Comparison of ENCODE assay signal across 23 mouse cellular contexts in the genomic region with DNA sequence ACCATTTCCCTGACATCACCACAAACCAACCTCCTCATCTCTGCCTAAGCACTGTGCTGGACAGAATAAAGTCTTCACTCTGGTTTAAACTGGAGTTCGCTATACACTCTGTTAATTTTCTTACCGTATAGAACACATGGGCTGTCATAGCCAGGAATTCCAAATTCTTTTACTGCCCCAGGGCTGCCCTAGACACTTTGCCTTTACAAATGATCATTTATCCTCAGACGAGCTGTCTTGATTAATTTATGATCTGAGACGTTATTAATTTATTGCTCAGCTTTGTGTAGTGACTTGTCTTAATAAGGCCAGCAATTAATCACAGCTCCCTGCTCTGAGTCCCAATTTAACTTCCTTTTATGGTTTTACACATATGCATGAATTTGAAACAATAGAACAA.
DNase-seq lines count a peak whose midpoint lies in the region; ATAC-seq and TF ChIP-seq lines count a peak whose summit lies in the region.
"Had no signal": no experiment of that assay in that cellular context is flagged by ENCODE, and none has a peak within 500 bp of the region (broad histone marks: within the 10 kb centered on the region; RNA-seq: fewer than 3 reads in every experiment).

No protein-coding gene starts in this region.

- no peak overlapping the region for H3K4me3 ChIP-seq in kidney, embryonic 15.5 days (replicated peaks)
- no peak overlapping the region for H3K4me3 ChIP-seq in kidney, adult 2 months (ENCODE audit: insufficient read depth, low read depth, low read length)
- H3K4me3 ChIP-seq: embryonic facial prominence, embryonic 13.5 days; hindbrain, embryonic 10.5 days; liver, embryonic 13.5 days; lung, embryonic 15.5 days; midbrain, embryonic 15.5 days had no signal

- intact Hi-C loops in left cerebral cortex, postnatal 25 days (cut with DNase I): no loop called here

- H3K4me1 ChIP-seq in kidney, embryonic 15.5 days: peaks cover 29% of the 10 kb centered on the region; the same call in 1 of the 2 replicates
- H3K4me1 ChIP-seq in kidney, adult 2 months (ENCODE audit: control insufficient read depth, insufficient read depth, low read length): no peaks in the 10 kb centered on the region
- H3K4me1 ChIP-seq: liver, embryonic 13.5 days; lung, embryonic 15.5 days; midbrain, embryonic 15.5 days had no signal

- peak overlapping the region; percentile 64 for H3K27ac ChIP-seq in kidney, embryonic 15.5 days
- H3K27ac ChIP-seq in kidney, adult 2 months (ENCODE audit: insufficient read depth, low read depth, low read length): no peak overlapping the region
- H3K27ac ChIP-seq: embryonic facial prominence, embryonic 13.5 days; hindbrain, embryonic 10.5 days; hindbrain, postnatal 0 days; liver, embryonic 13.5 days; macrophage; midbrain, embryonic 15.5 days had no signal

- no peaks in the 10 kb centered on the region for H3K9me3 ChIP-seq in kidney, embryonic 15.5 days (replicated peaks)
- H3K9me3 ChIP-seq: embryonic facial prominence, embryonic 13.5 days; hindbrain, embryonic 10.5 days; liver, embryonic 13.5 days; lung, embryonic 15.5 days; midbrain, embryonic 15.5 days had no signal

- no peaks in the 10 kb centered on the region for H3K27me3 ChIP-seq in kidney, embryonic 15.5 days
- H3K27me3 ChIP-seq in kidney, adult 2 months (replicated peaks; ENCODE audit: control insufficient read depth, insufficient read depth, low read length): no peaks in the 10 kb centered on the region
- H3K27me3 ChIP-seq: CH12.LX; liver, embryonic 13.5 days; lung, embryonic 15.5 days; midbrain, embryonic 15.5 days had no signal

- WGBS in kidney, embryonic 15.5 days: 15% methylated on average over 4 of the region's 4 CpGs
- WGBS in kidney, adult 2 months: 37% methylated on average over 4 of the region's 4 CpGs

- ATAC-seq in kidney, embryonic 15.5 days (replicated peaks; ENCODE audit: low FRiP score): peak; percentile 52; the same call in 1 of the 2 replicates
- ATAC-seq: forebrain, embryonic 16.5 days; hindbrain, postnatal 0 days; midbrain, embryonic 15.5 days had no signal

- H3K9ac ChIP-seq in kidney, embryonic 15.5 days: no peak overlapping the region
- H3K9ac ChIP-seq: embryonic facial prominence, embryonic 13.5 days; liver, embryonic 13.5 days; lung, embryonic 15.5 days; midbrain, embryonic 15.5 days had no signal

- no peak for TF ChIP-seq CTCF in kidney, adult 2 months (conservative IDR thresholded peaks at IDR 0.05; ENCODE audit: insufficient read depth, insufficient read length, low read depth, low read length)

- TF ChIP-seq POLR2A in kidney, adult 2 months (IDR thresholded peaks at IDR 0.05; ENCODE audit: low read depth, low read length): no peak

- H3K4me2 ChIP-seq in kidney, embryonic 15.5 days: no peak overlapping the region
- H3K4me2 ChIP-seq: embryonic facial prominence, embryonic 13.5 days; liver, embryonic 13.5 days; lung, embryonic 15.5 days; midbrain, embryonic 15.5 days had no signal

- DNase-seq in kidney, adult 2 months: no peak
- DNase-seq in Muller cell, postnatal 12 days (ENCODE audit: inconsistent ontology term): peak; percentile 83
- DNase-seq in embryo, embryonic 11.5 days (ENCODE audit: low read depth, low spot score): peak; percentile 26
- DNase-seq in mesoderm, embryonic 11.5 days (ENCODE audit: low read depth, low spot score): peak; percentile 62
- no peak for DNase-seq in liver
- no peak for DNase-seq in left cerebral cortex, postnatal 25 days (ENCODE audit: low spot score in 2 of 2)
- DNase-seq: adrenal gland, postnatal 36 days; cerebellum, adult 18-20 months; cerebellum, postnatal 36 days; gastrocnemius, postnatal 36 days; kidney, adult 9 months; liver, embryonic 13.5 days; thymus, adult 18-20 months; thymus, postnatal 4 days had no signal

- H3K36me3 ChIP-seq in kidney, embryonic 15.5 days: no peaks in the 10 kb centered on the region
- no peaks in the 10 kb centered on the region for H3K36me3 ChIP-seq in kidney, adult 2 months (ENCODE audit: control insufficient read depth, insufficient read depth, low read length)
- H3K36me3 ChIP-seq: embryonic facial prominence, embryonic 13.5 days; hindbrain, embryonic 10.5 days; liver, embryonic 13.5 days; lung, embryonic 15.5 days; midbrain, embryonic 15.5 days had no signal

Comparison
In these comparisons a context has a peak if more than half of its experiments do, and no peak if none do; other contexts are left out.
1. DNase-seq: peak in Muller cell, postnatal 12 days (single experiment), embryo, embryonic 11.5 days (single experiment) and mesoderm, embryonic 11.5 days (single experiment); none in kidney, adult 2 months (single experiment), liver (single experiment) and left cerebral cortex, postnatal 25 days (0 of 2).